Mouse (Mus musculus) CH12.LX (cell line): ENCODE results near the gene Xkr7. TPM values are rescaled to one million over a fixed set of nuclear protein-coding genes. Genes with fewer than 3 reads are reported as not detected.

ENCODE experiments used
- DNase-seq: peaks from one replicate; pipeline ENCODE4 v3.0.0-alpha.2; 2013; ENCODE audit errors: extremely low read depth
- H3K27ac ChIP-seq: 2 replicates; pipeline ENCODE4 v1.5.1; 2012; ENCODE audit warnings: low read depth, mild to moderate bottlenecking, control low read depth, moderate library complexity; ENCODE audit not compliant: insufficient read depth
- H3K27me3 ChIP-seq: replicated peaks from 2 replicates; pipeline ENCODE3; 2012; ENCODE audit warnings: inconsistent platforms
- H3K36me3 ChIP-seq, 2 experiments: replicated peaks in 1 of 2; 2 replicates each; pipeline versions ENCODE3 to v1.6.1; 2012; ENCODE audit warnings: inconsistent platforms in 1 of 2, low read length in 1 of 2, mild to moderate bottlenecking in 1 of 2, mixed read lengths in 1 of 2, moderate library complexity in 1 of 2; ENCODE audit not compliant: control insufficient read depth in 1 of 2, insufficient read depth in 1 of 2
- H3K4me1 ChIP-seq, 2 experiments: 2 replicates each; pipeline ENCODE4 v1.6.1; 2012; ENCODE audit warnings: inconsistent platforms in 1 of 2, moderate library complexity in 1 of 2; ENCODE audit not compliant: insufficient read depth in 2 of 2, control insufficient read depth in 1 of 2
- H3K4me2 ChIP-seq: 2 replicates; pipeline ENCODE4 v1.6.1; 2012; ENCODE audit warnings: low read depth, mild to moderate bottlenecking, control low read depth; ENCODE audit not compliant: poor library complexity, insufficient read depth, severe bottlenecking
- H3K4me3 ChIP-seq, 3 experiments: fragments of 150-350 bp in 1 of 3; sonication (generic) in 1 of 3; replicated peaks in 1 of 3; 2 replicates each; pipeline versions ENCODE3 to v1.5.1; 2011 to 2012; ENCODE audit warnings: low read depth in 2 of 3, low read length in 2 of 3, mild to moderate bottlenecking in 2 of 3, moderate library complexity in 2 of 3, control low read depth in 1 of 3, improper control_type of control experiment in 1 of 3, inconsistent platforms in 1 of 3, mixed read lengths in 1 of 3; ENCODE audit not compliant: poor library complexity in 1 of 3
- H3K79me2 ChIP-seq: replicated peaks from 2 replicates; pipeline ENCODE4 v1.6.1; 2012; ENCODE audit warnings: mild to moderate bottlenecking, moderate library complexity; ENCODE audit not compliant: control insufficient read depth, poor library complexity, insufficient read depth, severe bottlenecking; ENCODE audit errors: extremely low read depth
- H3K9ac ChIP-seq: 2 replicates; pipeline ENCODE4 v1.6.1; 2012; ENCODE audit warnings: low read depth, mild to moderate bottlenecking, control low read depth, moderate library complexity; ENCODE audit not compliant: insufficient read depth
- H3K9me3 ChIP-seq: replicated peaks from 2 replicates; pipeline ENCODE3; 2012; ENCODE audit warnings: low read length, inconsistent platforms, mixed read lengths
- BHLHE40 ChIP-seq: IDR thresholded peaks from 2 replicates; pipeline ENCODE4 v1.6.1; 2011; ENCODE audit warnings: mild to moderate bottlenecking, low read depth, low read length, improper control_type of control experiment
- CHD1 ChIP-seq: IDR thresholded peaks from 2 replicates; pipeline ENCODE4 v1.6.1; 2012; ENCODE audit warnings: low read depth, low read length, improper control_type of control experiment, inconsistent platforms
- CHD2 ChIP-seq: IDR thresholded peaks from 2 replicates; pipeline ENCODE4 v1.6.1; 2011; ENCODE audit warnings: low read length, improper control_type of control experiment
- E2F4 ChIP-seq: IDR thresholded peaks from 2 replicates; pipeline ENCODE4 v1.6.1; 2011; ENCODE audit warnings: low read depth, low read length, improper control_type of control experiment; ENCODE audit not compliant: insufficient replicate concordance
- EP300 ChIP-seq: IDR thresholded peaks from 2 replicates; pipeline ENCODE4 v1.6.1; 2011; ENCODE audit warnings: low read length, improper control_type of control experiment
- GABPA ChIP-seq: IDR thresholded peaks from 2 replicates; pipeline ENCODE4 v1.6.1; 2012; ENCODE audit warnings: low read depth, low read length, improper control_type of control experiment, inconsistent platforms; ENCODE audit not compliant: insufficient replicate concordance
- HCFC1 ChIP-seq: IDR thresholded peaks from 2 replicates; pipeline ENCODE4 v1.6.1; 2012; ENCODE audit warnings: low read depth, mild to moderate bottlenecking, inconsistent platforms, low read length, improper control_type of control experiment
- IRF4 ChIP-seq: IDR thresholded peaks from 2 replicates; pipeline ENCODE4 v1.6.1; 2014; ENCODE audit warnings: low read depth, mild to moderate bottlenecking, inconsistent platforms, low read length, improper control_type of control experiment
- JUN ChIP-seq: IDR thresholded peaks from 2 replicates; pipeline ENCODE4 v1.6.1; 2011; ENCODE audit warnings: low read depth, mild to moderate bottlenecking, low read length, improper control_type of control experiment, moderate library complexity; ENCODE audit not compliant: insufficient read depth
- JUND ChIP-seq: conservative IDR thresholded peaks from 2 replicates; pipeline ENCODE4 v1.6.1; 2011; ENCODE audit warnings: low read depth, low read length, improper control_type of control experiment
- KAT2A ChIP-seq: IDR thresholded peaks from 2 replicates; pipeline ENCODE4 v1.6.1; 2012; ENCODE audit warnings: low read length, improper control_type of control experiment, inconsistent platforms; ENCODE audit not compliant: insufficient replicate concordance
- MAX ChIP-seq: IDR thresholded peaks from 2 replicates; pipeline ENCODE4 v1.6.1; 2011; ENCODE audit warnings: low read length, improper control_type of control experiment
- MEF2A ChIP-seq: IDR thresholded peaks from 2 replicates; pipeline ENCODE4 v1.6.1; 2014; ENCODE audit warnings: low read depth, mild to moderate bottlenecking, inconsistent platforms, low read length, improper control_type of control experiment, borderline replicate concordance
- MXI1 ChIP-seq: IDR thresholded peaks from 2 replicates; pipeline ENCODE4 v1.6.1; 2011; ENCODE audit warnings: mild to moderate bottlenecking, low read depth, low read length, improper control_type of control experiment
- NRF1 ChIP-seq: IDR thresholded peaks from 2 replicates; pipeline ENCODE4 v1.6.1; 2014; ENCODE audit warnings: low read depth, mild to moderate bottlenecking, inconsistent platforms, low read length, improper control_type of control experiment, moderate library complexity
- PAX5 ChIP-seq: IDR thresholded peaks from 2 replicates; pipeline ENCODE4 v1.6.1; 2012; ENCODE audit warnings: low read length, inconsistent platforms, mixed read lengths
- POLR2A ChIP-seq: IDR thresholded peaks from 2 replicates; pipeline ENCODE4 v1.6.1; 2011; ENCODE audit warnings: low read depth, mild to moderate bottlenecking, improper control_type of control experiment, low read length
- POLR2AphosphoS2 ChIP-seq: IDR thresholded peaks from 2 replicates; pipeline ENCODE4 v1.6.1; 2011; ENCODE audit warnings: low read depth, low read length, improper control_type of control experiment
- SMC3 ChIP-seq: IDR thresholded peaks from 2 replicates; pipeline ENCODE4 v1.6.1; 2011; ENCODE audit warnings: low read depth, low read length, improper control_type of control experiment
- USF1 ChIP-seq: IDR thresholded peaks from 2 replicates; pipeline ENCODE4 v1.6.1; 2014; ENCODE audit warnings: low read depth, mild to moderate bottlenecking, inconsistent platforms, low read length, improper control_type of control experiment
- ZKSCAN1 ChIP-seq: IDR thresholded peaks from 2 replicates; pipeline ENCODE4 v1.6.1; 2012; ENCODE audit warnings: low read depth, inconsistent platforms, low read length, improper control_type of control experiment, borderline replicate concordance
- dilution Hi-C: fragments of 300-500 bp; cut with MboI; formaldehyde crosslinking; loops from 2 replicates; pipeline ENCODE4 v1.14.3; 2020; ENCODE audit warnings: low sequenced_read_pairs; ENCODE audit not compliant: extremely low pct_unique_long_range_greater_than_20kb, extremely low pct_ligation_motif_present
- in situ Hi-C: fragments of 300-500 bp; cut with MboI; formaldehyde crosslinking; loops from 3 replicates; pipeline ENCODE4 v1.14.3; 2019; ENCODE audit warnings: low sequenced_read_pairs, low pct_ligation_motif_present, low pct_unique_long_range_greater_than_20kb, mixed read lengths
- polyA plus RNA-seq: library from polyadenylated mRNA; unstranded; fragments of >175 nt; gene quantifications from 2 replicates; pipeline ENCODE4 v1.2.1, GENCODE M21; 2012; ENCODE audit warnings: low read depth; ENCODE audit not compliant: insufficient read length
- total RNA-seq, 2 experiments: library from RNA; depleted of rRNA; stranded (reverse); fragments of 300-350 nt in 1 of 2; fragments of >200 nt in 1 of 2; gene quantifications; 2 replicates each; pipeline ENCODE4 v1.2.3; 2012 to 2014

The Xkr7 gene
- total and polyA plus RNA-seq, 3 experiments: not detected

GRCm38 (mm10) chr2:153009192-153009973, 22.3 kb upstream of the Xkr7 start:
- no peaks in the 10 kb centered on the region for H3K9me3 ChIP-seq
- no peak for DNase-seq
- peaks cover 13% of the 10 kb centered on the region for H3K79me2 ChIP-seq
- no peak overlapping the region for H3K4me2 ChIP-seq
- dilution Hi-C loops (no loop called here), in situ Hi-C loops (no loop called here)
- no peak overlapping the region for H3K4me3 ChIP-seq
- no peaks in the 10 kb centered on the region for H3K27me3 ChIP-seq
- H3K9ac ChIP-seq: no peak overlapping the region
- H3K27ac ChIP-seq: no peak overlapping the region
- peaks cover 9 to 14% of the 10 kb centered on the region in 2 experiments for H3K4me1 ChIP-seq
- no peak for TF ChIP-seq PAX5
- TF ChIP-seq POLR2AphosphoS2: no peak
- TF ChIP-seq GABPA: no peak
- TF ChIP-seq JUND: no peak
- no peak for TF ChIP-seq NRF1
- TF ChIP-seq MXI1: no peak
- peaks cover 58 to 84% of the 10 kb centered on the region in 2 experiments for H3K36me3 ChIP-seq

DNA sequence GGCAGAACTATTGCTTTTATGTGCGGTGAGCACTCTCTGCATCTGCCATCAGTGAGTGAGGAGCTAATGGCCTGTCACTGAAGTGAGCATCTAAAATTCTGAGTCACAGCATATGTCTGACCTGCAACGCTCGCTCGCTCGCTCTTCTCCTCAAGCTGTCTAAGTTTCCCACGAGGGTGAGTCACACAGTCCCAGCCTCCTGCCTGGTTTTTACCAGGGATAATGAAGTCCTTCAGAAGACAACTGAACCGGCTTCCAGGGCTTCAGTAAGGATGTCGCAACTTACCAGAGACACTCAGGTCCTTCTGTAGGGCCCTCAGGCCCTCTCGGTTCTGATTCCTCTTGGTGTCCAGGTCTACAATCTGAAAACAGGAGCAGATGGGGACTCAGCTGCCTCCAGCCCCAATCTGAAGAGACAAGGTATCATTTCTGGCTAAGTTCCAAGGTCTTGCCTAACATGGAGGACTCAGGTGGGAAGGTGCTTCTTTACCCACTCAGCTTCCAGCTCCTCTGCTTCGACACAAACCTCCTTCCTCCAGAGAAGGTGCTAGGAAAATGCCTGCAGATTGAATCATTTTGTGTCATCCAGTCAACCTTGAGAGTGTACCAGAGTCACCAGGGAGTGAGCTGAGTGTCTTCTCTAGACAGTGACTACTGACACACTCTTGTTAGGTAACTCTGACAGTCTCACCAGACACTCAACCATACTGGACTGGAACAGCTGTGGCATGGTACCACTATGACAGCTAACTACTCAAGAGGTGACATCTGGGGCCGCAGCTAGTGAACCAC, 17.7 kb upstream of the Xkr7 start:
- Histone ChIP-seq H3K4me1 (peaks cover 9 to 15% of the 10 kb centered on the region in 2 experiments), H3K9ac (peak overlapping the region; percentile 78), H3K4me3 (peak overlapping the region; percentile 76 to 93 (median 81)), H3K36me3 (peaks cover 37 to 51% of the 10 kb centered on the region in 2 experiments), H3K79me2 (peaks cover 20% of the 10 kb centered on the region), H3K27ac (no peak overlapping the region), H3K9me3 (no peaks in the 10 kb centered on the region), H3K4me2 (peak overlapping the region; percentile 92)
- in situ Hi-C loops: no loop called here
- TF ChIP-seq MAX (no peak), USF1 (no peak), IRF4 (no peak), MXI1 (no peak), HCFC1 (no peak), POLR2A (no peak), MEF2A (no peak), CHD1 (no peak), E2F4 (no peak), CHD2 (no peak), ZKSCAN1 (no peak), JUN (no peak), EP300 (no peak), BHLHE40 (no peak), GABPA (no peak), JUND (no peak), SMC3 (no peak), KAT2A (no peak), PAX5 (no peak)
- TF ChIP-seq, all 38 proteins: peak for 0
- dilution Hi-C loops: no loop called here
- H3K27me3 ChIP-seq: peaks cover 33% of the 10 kb centered on the region
- no peak for DNase-seq
